Mouse (Mus musculus) intestine, embryonic 16.5 days (tissue): Measurements from ENCODE around the gene Dph1. TPM values are rescaled to one million over a fixed set of nuclear protein-coding genes. Genes with fewer than 3 reads are reported as not detected.

Experiments
- ATAC-seq: fragments of 200-750 bp; cut with Nextera tagmentation; 2 replicates; pipeline ENCODE4 v1.8.0; 2017; ENCODE audit warnings: moderate TSS enrichment, moderate library complexity
- H3K27ac ChIP-seq: fragments of 300-500 bp; sonication (generic); 2 replicates; pipeline ENCODE4 v1.5.1; 2014; ENCODE audit warnings: mild to moderate bottlenecking, low read length
- H3K27me3 ChIP-seq: fragments of 300-500 bp; sonication (generic); replicated peaks from 2 replicates; pipeline ENCODE4 v1.6.1; 2014; ENCODE audit warnings: low read length, control low read depth, mixed read lengths; ENCODE audit not compliant: control insufficient read depth, insufficient read depth
- H3K36me3 ChIP-seq: fragments of 300-500 bp; sonication (generic); 2 replicates; pipeline ENCODE4 v1.6.1; 2014; ENCODE audit warnings: low read length, control low read depth; ENCODE audit not compliant: control insufficient read depth, insufficient read depth
- H3K4me1 ChIP-seq: fragments of 300-500 bp; sonication (generic); 2 replicates; pipeline ENCODE4 v1.6.1; 2014; ENCODE audit warnings: low read length, control low read depth, mixed read lengths; ENCODE audit not compliant: control insufficient read depth, insufficient read depth
- H3K4me2 ChIP-seq: fragments of 300-500 bp; sonication (generic); 2 replicates; pipeline ENCODE4 v1.6.1; 2014; ENCODE audit warnings: low read depth, low read length, control low read depth
- H3K4me3 ChIP-seq: fragments of 300-500 bp; sonication (generic); 2 replicates; pipeline ENCODE4 v1.5.1; 2014; ENCODE audit warnings: mild to moderate bottlenecking, low read length
- H3K9ac ChIP-seq: fragments of 300-500 bp; sonication (generic); 2 replicates; pipeline ENCODE4 v1.6.1; 2014; ENCODE audit warnings: low read depth, low read length
- H3K9me3 ChIP-seq: fragments of 300-500 bp; sonication (generic); 2 replicates; pipeline ENCODE4 v1.6.1; 2016; ENCODE audit warnings: low read length, control low read depth; ENCODE audit not compliant: control insufficient read depth
- WGBS: fragments of 180-500 bp; shearing (Covaris S2); extraction: QIAGEN DNeasy Blood & Tissue Kit; methylation state at CpG from one replicate; pipeline ENCODE4 v1.1.7; 2014; 5-methylcytosine and 5-hydroxymethylcytosine counted together
- polyA plus RNA-seq: library from polyadenylated mRNA; unstranded; fragments of >200 nt; fragmentation: Nextera tagmentation; extraction: Ambion mirVana; gene quantifications from 2 replicates; pipeline ENCODE4 v1.2.1, GENCODE M21; 2015

The Dph1 gene
- polyA plus RNA-seq, 1 experiment from 2014 or later, result 22.7 TPM

- WGBS, result 33% methylated on average over 2 of the region's 2 CpGs
- no peaks in the 10 kb centered on the region for H3K27me3 ChIP-seq
- no peaks in the 10 kb centered on the region for H3K9me3 ChIP-seq
- no peak overlapping the region for H3K27ac ChIP-seq
- ATAC-seq, result no peak
- no peak overlapping the region for H3K4me2 ChIP-seq
- no peak overlapping the region for H3K4me3 ChIP-seq
- H3K4me1 ChIP-seq, result peaks cover 41% of the 10 kb centered on the region
- H3K36me3 ChIP-seq, result 0 out of 2 replicates have a peak, but pooled peaks cover 3% of the 10 kb centered on the region
- peak overlapping the region; percentile 2; the same call in 1 of the 2 replicates for H3K9ac ChIP-seq
Observed at GRCm38 (mm10) chr11:75157901-75158300, 33.1 kb downstream of the Dph1 start.

- Histone ChIP-seq H3K4me2 (no peak overlapping the region), H3K9ac (peak overlapping the region; percentile 2; the same call in 1 of the 2 replicates), H3K36me3 (0 out of 2 replicates have a peak, but pooled peaks cover 3% of the 10 kb centered on the region), H3K4me3 (no peak overlapping the region), H3K27ac (no peak overlapping the region; the same call in 1 of the 2 replicates), H3K4me1 (peaks cover 40% of the 10 kb centered on the region), H3K9me3 (no peaks in the 10 kb centered on the region), H3K27me3 (no peaks in the 10 kb centered on the region)
- 48% methylated on average over 4 of the region's 4 CpGs for WGBS
- ATAC-seq, result no peak
Observed at GRCm38 (mm10) chr11:75157037-75157436, 34.0 kb downstream of the Dph1 start.

GRCm38 (mm10) chr11:75156416-75156815 is 34.6 kb downstream of the Dph1 start:
- no peak for ATAC-seq
- no peaks in the 10 kb centered on the region for H3K9me3 ChIP-seq
- WGBS, result 35% methylated on average over 5 of the region's 5 CpGs
- peak overlapping the region; percentile 70 for H3K27ac ChIP-seq
- no peak overlapping the region for H3K4me3 ChIP-seq
- 0 out of 2 replicates have a peak, but pooled peaks cover 3% of the 10 kb centered on the region for H3K36me3 ChIP-seq
- peak overlapping the region; percentile 39; the same call in 1 of the 2 replicates for H3K9ac ChIP-seq
- H3K4me1 ChIP-seq, result peaks cover 36% of the 10 kb centered on the region
- H3K4me2 ChIP-seq, result no peak overlapping the region
- H3K27me3 ChIP-seq, result no peaks in the 10 kb centered on the region

GRCm38 (mm10) chr11:75155985-75156384 is 35.1 kb downstream of the Dph1 start:
- Histone ChIP-seq H3K9ac (peak overlapping the region; percentile 39), H3K4me3 (no peak overlapping the region), H3K9me3 (no peaks in the 10 kb centered on the region), H3K27me3 (no peaks in the 10 kb centered on the region), H3K36me3 (0 out of 2 replicates have a peak, but pooled peaks cover 3% of the 10 kb centered on the region), H3K4me2 (no peak overlapping the region), H3K27ac (peak overlapping the region; percentile 70), H3K4me1 (peaks cover 36% of the 10 kb centered on the region)
- 50% methylated on average over 6 of the region's 6 CpGs for WGBS
- ATAC-seq, result no peak

- no peaks in the 10 kb centered on the region for H3K27me3 ChIP-seq
- no peak overlapping the region for H3K4me2 ChIP-seq
- no peaks in the 10 kb centered on the region for H3K9me3 ChIP-seq
- no peaks in the 10 kb centered on the region for H3K36me3 ChIP-seq
- WGBS, result 71% methylated on average over 6 of the region's 6 CpGs
- H3K4me1 ChIP-seq, result peaks cover 36% of the 10 kb centered on the region
- H3K9ac ChIP-seq, result no peak overlapping the region; the same call in 1 of the 2 replicates
- no peak for ATAC-seq
- H3K27ac ChIP-seq, result 0 out of 2 replicates have a peak overlapping the region, but pooled peaks have one; percentile 1
- no peak overlapping the region for H3K4me3 ChIP-seq
Observed at GRCm38 (mm10) chr11:75154053-75154585, 36.9 kb downstream of the Dph1 start.

- Histone ChIP-seq H3K9me3 (no peaks in the 10 kb centered on the region), H3K27ac (peak overlapping the region; percentile 87), H3K4me1 (peaks cover 37% of the 10 kb centered on the region), H3K4me2 (no peak overlapping the region), H3K36me3 (no peaks in the 10 kb centered on the region), H3K4me3 (no peak overlapping the region), H3K27me3 (no peaks in the 10 kb centered on the region), H3K9ac (peak overlapping the region; percentile 40; the same call in 1 of the 2 replicates)
- peak; percentile 39 for ATAC-seq
- 54% methylated on average over 18 of the region's 18 CpGs for WGBS
Observed at GRCm38 (mm10) chr11:75152603-75153557, 38.2 kb downstream of the Dph1 start.

GRCm38 (mm10) chr11:75150346-75150745 is 40.7 kb downstream of the Dph1 start:
- no peaks in the 10 kb centered on the region for H3K36me3 ChIP-seq
- ATAC-seq, result no peak
- H3K27ac ChIP-seq, result no peak overlapping the region
- H3K9me3 ChIP-seq, result no peaks in the 10 kb centered on the region
- 61% methylated on average over 1 of the region's 1 CpGs for WGBS
- H3K9ac ChIP-seq, result no peak overlapping the region
- H3K4me3 ChIP-seq, result no peak overlapping the region
- H3K4me2 ChIP-seq, result no peak overlapping the region
- H3K27me3 ChIP-seq, result no peaks in the 10 kb centered on the region
- H3K4me1 ChIP-seq, result peaks cover 28% of the 10 kb centered on the region

- 83% methylated on average over 10 of the region's 11 CpGs for WGBS
- peak; percentile 27 for ATAC-seq
Observed at GRCm38 (mm10) chr11:75148332-75149035, 42.6 kb downstream of the Dph1 start.

GRCm38 (mm10) chr11:75147846-75148168 is 43.2 kb downstream of the Dph1 start:
- ATAC-seq, result peak; percentile 91
- 20% methylated on average over 3 of the region's 3 CpGs for WGBS

More at GRCm38 (mm10) chr11:75148332-75149035, 42.6 kb downstream of the Dph1 start:
- H3K36me3 ChIP-seq, result no peaks in the 10 kb centered on the region
- no peaks in the 10 kb centered on the region for H3K27me3 ChIP-seq
- 0 out of 2 replicates have a peak overlapping the region, but pooled peaks have one; percentile 58 for H3K9ac ChIP-seq
- H3K4me3 ChIP-seq, result no peak overlapping the region
- no peak overlapping the region for H3K4me2 ChIP-seq
- H3K4me1 ChIP-seq, result peaks cover 25% of the 10 kb centered on the region
- H3K27ac ChIP-seq, result peak overlapping the region; percentile 94
- H3K9me3 ChIP-seq, result no peaks in the 10 kb centered on the region

More at GRCm38 (mm10) chr11:75147846-75148168, 43.2 kb downstream of the Dph1 start:
- H3K9me3 ChIP-seq, result no peaks in the 10 kb centered on the region
- H3K36me3 ChIP-seq, result no peaks in the 10 kb centered on the region
- 0 out of 2 replicates have a peak overlapping the region, but pooled peaks have one; percentile 16 for H3K4me2 ChIP-seq
- H3K27me3 ChIP-seq, result no peaks in the 10 kb centered on the region
- H3K4me3 ChIP-seq, result no peak overlapping the region
- H3K4me1 ChIP-seq, result peaks cover 25% of the 10 kb centered on the region
- peak overlapping the region; percentile 58 for H3K9ac ChIP-seq
- H3K27ac ChIP-seq, result peak overlapping the region; percentile 94
